Mouse (Mus musculus) macrophage (primary cell): ENCODE measurements around the gene Scmh1. TPM values are rescaled to one million over a fixed set of nuclear protein-coding genes. Genes with fewer than 3 reads are reported as not detected.
"Not testable (repeated sequence)": the region's sequence is repeated elsewhere in the genome, so short reads cannot be mapped to it uniquely, and the experiment has no call there.

Source experiments
- H3K27ac ChIP-seq: fragments of 350-480 bp; formaldehyde crosslinking; 2 replicates; pipeline ENCODE4 v1.9.0; 2021
- H3K36me3 ChIP-seq: fragments of 350-480 bp; formaldehyde crosslinking; 2 replicates; pipeline ENCODE4 v1.9.0; 2021; ENCODE audit errors: inconsistent target
- H3K4me3 ChIP-seq: fragments of 350-480 bp; formaldehyde crosslinking; 2 replicates; pipeline ENCODE4 v1.9.0; 2021; ENCODE audit errors: inconsistent target
- H3K79me2 ChIP-seq: fragments of 350-480 bp; formaldehyde crosslinking; 2 replicates; pipeline ENCODE4 v1.9.0; 2021; ENCODE audit errors: inconsistent target
- WGBS: methylation state at CpG from one replicate; pipeline ENCODE4 v1.1.7; 2026; ENCODE audit warnings: inconsistent platforms; ENCODE audit not compliant: missing documents; 5-methylcytosine and 5-hydroxymethylcytosine counted together
- polyA plus RNA-seq: library from polyadenylated mRNA; stranded (reverse); fragments of 250-400 nt; gene quantifications from 3 replicates; pipeline ENCODE4 v1.2.4, GENCODE M21; 2018; ENCODE audit warnings: inconsistent platforms

Gene Scmh1
- polyA plus RNA-seq, 1 experiment from 2014 or later = 28.1 TPM

- Histone ChIP-seq H3K4me3 (no peak overlapping the region), H3K27ac (no peak overlapping the region), H3K79me2 (no peaks in the 10 kb centered on the region), H3K36me3 (no peaks in the 10 kb centered on the region)
- WGBS = 92% methylated on average over 6 of the region's 6 CpGs
These were observed 15.5 kb upstream of the Scmh1 start for GRCm38 (mm10) chr4:120389546-120389945.

- Histone ChIP-seq H3K4me3 (no peak overlapping the region), H3K27ac (no peak overlapping the region), H3K36me3 (no peaks in the 10 kb centered on the region), H3K79me2 (no peaks in the 10 kb centered on the region)
- WGBS = 92% methylated on average over 6 of the region's 6 CpGs
These were observed 13.5 kb upstream of the Scmh1 start for GRCm38 (mm10) chr4:120391591-120391990.

GRCm38 (mm10) chr4:120392341-120392740 is 12.7 kb upstream of the Scmh1 start:
- Histone ChIP-seq H3K36me3 (no peaks in the 10 kb centered on the region), H3K4me3 (no peak overlapping the region), H3K27ac (no peak overlapping the region), H3K79me2 (no peaks in the 10 kb centered on the region)
- 92% methylated on average over 4 of the region's 4 CpGs for WGBS

GRCm38 (mm10) chr4:120392748-120393147 is 12.3 kb upstream of the Scmh1 start:
- H3K36me3 ChIP-seq = no peaks in the 10 kb centered on the region
- H3K27ac ChIP-seq = no peak overlapping the region
- 47% methylated on average over 3 of the region's 3 CpGs for WGBS
- no peaks in the 10 kb centered on the region for H3K79me2 ChIP-seq
- no peak overlapping the region for H3K4me3 ChIP-seq

GRCm38 (mm10) chr4:120400251-120400650 is 4.8 kb upstream of the Scmh1 start:
- Histone ChIP-seq H3K4me3 (no peak overlapping the region), H3K36me3 (no peaks in the 10 kb centered on the region), H3K27ac (no peak overlapping the region), H3K79me2 (no peaks in the 10 kb centered on the region)
- 93% methylated on average over 3 of the region's 3 CpGs for WGBS

- H3K4me3 ChIP-seq, H3K27ac ChIP-seq, H3K36me3 ChIP-seq, H3K79me2 ChIP-seq: not testable (repeated sequence)
These were observed 3.0 kb upstream of the Scmh1 start for GRCm38 (mm10) chr4:120402105-120402504.

- Histone ChIP-seq H3K79me2 (peaks cover 26% of the 10 kb centered on the region), H3K4me3 (no peak overlapping the region), H3K36me3 (no peaks in the 10 kb centered on the region), H3K27ac (no peak overlapping the region)
These were observed 834 bp upstream of the Scmh1 start for GRCm38 (mm10) chr4:120404247-120404646.

GRCm38 (mm10) chr4:120404778-120405143 is 320 bp upstream of the Scmh1 start:
- WGBS = 30% methylated on average over 9 of the region's 21 CpGs

GRCm38 (mm10) chr4:120405806-120406638 is 941 bp downstream of the Scmh1 start:
- Histone ChIP-seq H3K27ac (peak overlapping the region; percentile 32), H3K36me3 (no peaks in the 10 kb centered on the region), H3K79me2 (peaks cover 31% of the 10 kb centered on the region), H3K4me3 (peak overlapping the region; percentile 49)
- WGBS = 3% methylated on average over 24 of the region's 25 CpGs

More at GRCm38 (mm10) chr4:120404778-120405143, 320 bp upstream of the Scmh1 start:
- no peaks in the 10 kb centered on the region for H3K36me3 ChIP-seq
- H3K4me3 ChIP-seq = peak overlapping the region; percentile 17; the same call in 1 of the 2 replicates
- H3K27ac ChIP-seq = no peak overlapping the region
- peaks cover 31% of the 10 kb centered on the region for H3K79me2 ChIP-seq

- 47% methylated on average over 3 of the region's 3 CpGs for WGBS
- no peak overlapping the region for H3K4me3 ChIP-seq
- peaks cover 36% of the 10 kb centered on the region for H3K79me2 ChIP-seq
- no peaks in the 10 kb centered on the region for H3K36me3 ChIP-seq
- no peak overlapping the region for H3K27ac ChIP-seq
These were observed 1.7 kb downstream of the Scmh1 start for GRCm38 (mm10) chr4:120406639-120407273.

- 92% methylated on average over 4 of the region's 4 CpGs for WGBS
- no peak overlapping the region for H3K4me3 ChIP-seq
These were observed 13.0 kb downstream of the Scmh1 start for GRCm38 (mm10) chr4:120418053-120418452.

GRCm38 (mm10) chr4:120420193-120420592 is 15.1 kb downstream of the Scmh1 start:
- H3K27ac ChIP-seq = no peak overlapping the region
- no peaks in the 10 kb centered on the region for H3K79me2 ChIP-seq
- H3K4me3 ChIP-seq = no peak overlapping the region
- H3K36me3 ChIP-seq = no peaks in the 10 kb centered on the region

More at GRCm38 (mm10) chr4:120418053-120418452, 13.0 kb downstream of the Scmh1 start:
- Histone ChIP-seq H3K79me2 (peaks cover 13% of the 10 kb centered on the region; the same call in 1 of the 2 replicates), H3K27ac (no peak overlapping the region), H3K36me3 (no peaks in the 10 kb centered on the region)

- Histone ChIP-seq H3K79me2 (no peaks in the 10 kb centered on the region), H3K27ac (no peak overlapping the region), H3K4me3 (no peak overlapping the region), H3K36me3 (no peaks in the 10 kb centered on the region)
These were observed 15.6 kb downstream of the Scmh1 start for GRCm38 (mm10) chr4:120420685-120421084.

- Histone ChIP-seq H3K4me3 (no peak overlapping the region), H3K27ac (no peak overlapping the region)
These were observed 25.5 kb downstream of the Scmh1 start for GRCm38 (mm10) chr4:120430601-120431000.

GRCm38 (mm10) chr4:120432599-120433373 is 27.7 kb downstream of the Scmh1 start:
- H3K27ac ChIP-seq = no peak overlapping the region
- H3K36me3 ChIP-seq = no peaks in the 10 kb centered on the region
- WGBS = 95% methylated on average over 10 of the region's 11 CpGs
- H3K4me3 ChIP-seq = no peak overlapping the region
- no peaks in the 10 kb centered on the region for H3K79me2 ChIP-seq

More at GRCm38 (mm10) chr4:120430601-120431000, 25.5 kb downstream of the Scmh1 start:
- no peaks in the 10 kb centered on the region for H3K36me3 ChIP-seq
- no peaks in the 10 kb centered on the region; the same call in 1 of the 2 replicates for H3K79me2 ChIP-seq
